Mouse (Mus musculus): ENCODE results near the gene As3mt.

DNA sequence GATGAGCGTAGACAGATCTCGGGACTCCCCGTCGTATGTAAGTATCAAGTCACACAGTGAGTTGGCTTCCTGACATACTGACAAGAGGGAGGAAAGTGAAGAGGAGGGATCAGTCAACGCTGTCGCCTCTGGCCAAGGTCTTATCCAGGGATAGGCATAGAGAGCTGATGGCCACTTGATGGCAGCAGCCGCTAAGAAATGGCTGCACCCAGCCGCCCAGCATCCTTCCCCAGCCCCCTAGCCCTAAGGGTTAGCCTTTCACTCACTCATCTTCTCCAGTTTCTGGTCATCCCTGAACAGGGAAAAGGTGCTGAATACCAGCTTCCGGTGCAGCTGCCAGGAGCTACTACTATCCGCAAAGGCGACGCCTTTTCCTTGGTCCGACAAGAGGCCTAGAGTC lies 36.6 kb upstream of the As3mt start:
- TF ChIP-seq CTCF (IDR thresholded peaks at IDR 0.05; ENCODE audit: low read depth, low read length) (peak; percentile 93), POLR2A (IDR thresholded peaks at IDR 0.05; ENCODE audit: insufficient read depth, low read length) (no peak)
